Mouse (Mus musculus) layer of hippocampus, adult 8-10 months (tissue): ENCODE results near the gene Zscan5b. TPM values are rescaled to one million over a fixed set of nuclear protein-coding genes. Genes with fewer than 3 reads are reported as not detected.
"Not testable (repeated sequence)": the region's sequence is repeated elsewhere in the genome, so short reads cannot be mapped to it uniquely, and the experiment has no call there.

Source experiments
- DNase-seq, 2 experiments: peaks; one replicate each; pipeline ENCODE4 v3.0.0; 2022; ENCODE audit warnings: low spot score in 2 of 2
- total RNA-seq, 4 experiments: library from RNA; stranded (reverse); gene quantifications; 2 replicates each; pipeline ENCODE4 v1.2.4; 2022

Gene Zscan5b
- total RNA-seq = not detected

- DNase-seq = no peak
Observed at GRCm38 (mm10) chr7:6221978-6222377, at the start of gene Zscan5b. Gene Zscan5b, plus strand, starts transcription at chr7:6222278.

- DNase-seq = peak; percentile 24 to 27
Observed at GRCm38 (mm10) chr7:6172674-6173244, 49.3 kb upstream of the Zscan5b start.

- DNase-seq = no peak
Observed at GRCm38 (mm10) chr7:6173872-6174271, 48.2 kb upstream of the Zscan5b start.

GRCm38 (mm10) chr7:6174365-6174987 lies 47.6 kb upstream of the Zscan5b start:
- not testable (repeated sequence) for DNase-seq

- no peak for DNase-seq
Observed at GRCm38 (mm10) chr7:6179013-6179412, 43.1 kb upstream of the Zscan5b start.

GRCm38 (mm10) chr7:6182882-6183281 lies 39.2 kb upstream of the Zscan5b start:
- DNase-seq = no peak

- no peak for DNase-seq
Observed at GRCm38 (mm10) chr7:6183802-6184201, 38.3 kb upstream of the Zscan5b start.

- no peak for DNase-seq
Observed at GRCm38 (mm10) chr7:6184521-6184920, 37.6 kb upstream of the Zscan5b start.

GRCm38 (mm10) chr7:6185391-6185790 lies 36.7 kb upstream of the Zscan5b start:
- no peak for DNase-seq

- no peak for DNase-seq
Observed at GRCm38 (mm10) chr7:6186176-6186575, 35.9 kb upstream of the Zscan5b start.

- no peak for DNase-seq
Observed at GRCm38 (mm10) chr7:6186756-6187155, 35.3 kb upstream of the Zscan5b start.

GRCm38 (mm10) chr7:6189542-6189941 lies 32.5 kb upstream of the Zscan5b start:
- no peak for DNase-seq

- DNase-seq = peak; percentile 45 to 84
Observed at GRCm38 (mm10) chr7:6191376-6191775, 30.7 kb upstream of the Zscan5b start.

GRCm38 (mm10) chr7:6194129-6194528 lies 27.9 kb upstream of the Zscan5b start:
- peak in 1 of 2 experiments; percentile 34 for DNase-seq

GRCm38 (mm10) chr7:6195777-6196176 lies 26.3 kb upstream of the Zscan5b start:
- DNase-seq = no peak

- no peak for DNase-seq
Observed at GRCm38 (mm10) chr7:6196790-6197189, 25.3 kb upstream of the Zscan5b start, which contains the start of gene Galp. Gene Galp, plus strand, starts transcription at chr7:6197090.

- no peak for DNase-seq
Observed at GRCm38 (mm10) chr7:6204200-6204599, 17.9 kb upstream of the Zscan5b start.

GRCm38 (mm10) chr7:6213144-6213543 lies 8.9 kb upstream of the Zscan5b start:
- DNase-seq = no peak

GRCm38 (mm10) chr7:6214691-6215090 lies 7.4 kb upstream of the Zscan5b start:
- DNase-seq = not testable (repeated sequence)

- DNase-seq = no peak
Observed at GRCm38 (mm10) chr7:6220147-6220546, 1.9 kb upstream of the Zscan5b start.

GRCm38 (mm10) chr7:6228491-6228890 lies 6.4 kb downstream of the Zscan5b start:
- DNase-seq = peak in 1 of 2 experiments; percentile 12

- DNase-seq = no peak
Observed at GRCm38 (mm10) chr7:6239787-6240186, 17.7 kb downstream of the Zscan5b start.

GRCm38 (mm10) chr7:6240841-6241425 lies 18.9 kb downstream of the Zscan5b start:
- peak; percentile 9 to 13 for DNase-seq
